8 mouse cellular contexts compared by ENCODE assay signal in genomic region chr14:75767492-75768274, GRCm38 (mm10). TPM values are rescaled to one million over a fixed set of nuclear protein-coding genes. Genes with fewer than 3 reads are reported as not detected.
DNase-seq lines count a peak whose midpoint lies in the region.

No protein-coding gene starts in this region.

- DNase-seq in ovary, postnatal 14 days (ENCODE audit: low spot score), result peak; percentile 61
- no peak for DNase-seq in ovary, adult 18-20 months (ENCODE audit: low spot score)
- DNase-seq in cerebellum, postnatal 36 days, result peak; percentile 68 to 75
- peak; percentile 67 for DNase-seq in gastrocnemius, adult 18-20 months (ENCODE audit: low spot score)
- peak; percentile 89 for DNase-seq in hindlimb bud, embryonic 11.5 days (ENCODE audit: extremely low spot score, low read depth, low spot score)
- peak; percentile 34 to 41 for DNase-seq in left cerebral cortex, adult 8-10 months (ENCODE audit: low spot score in 2 of 2)
- peak; percentile 92 for DNase-seq in mesoderm, embryonic 11.5 days (ENCODE audit: low read depth, low spot score)
- peak; percentile 36 for DNase-seq in spleen, adult 12 weeks (ENCODE audit: low spot score)

RNA-seq across cellular contexts. Expression of gene Cog3, which starts 13.4 kb away (rescaled TPM):
- 1 to 10 TPM; 7.3 to 8.1 TPM for total RNA-seq in gastrocnemius, adult 18-20 months (2021)
- total RNA-seq in left cerebral cortex, adult 8-10 months (2022), result 10 to 100 TPM; 24.7 to 26.2 (median 25.5) TPM

RNA-seq across cellular contexts. Expression of gene Slc25a30, which starts 19.2 kb away (rescaled TPM):
- total RNA-seq in gastrocnemius, adult 18-20 months (2021), result 1 to 10 TPM; 6.6 to 9.2 TPM
- 10 to 100 TPM; 10.4 to 15.2 (median 13.0) TPM for total RNA-seq in left cerebral cortex, adult 8-10 months (2022)
